Mouse (Mus musculus) cerebellum, adult 11 months (tissue): ENCODE measurements at regions not wholly inside any gene's neighbourhood (a gene's known extent, or its start where the extent isn't known, plus 50 kb on each side); places are given as distances from the start of the nearest gene placed in this dataset.

Experiments
- DNase-seq: peaks from one replicate; pipeline ENCODE4 v3.0.0; 2022

- no peak for DNase-seq
These were observed 94.8 kb downstream of the Rbm46 start for GRCm38 (mm10) chr3:82781464-82781863.

- DNase-seq, result no peak
These were observed 105.6 kb downstream of the Rbm46 start for GRCm38 (mm10) chr3:82770512-82771270.

GRCm38 (mm10) chr3:82767484-82767883 lies 108.8 kb downstream of the Rbm46 start:
- no peak for DNase-seq

- DNase-seq, result no peak
These were observed 116.3 kb downstream of the Rbm46 start for GRCm38 (mm10) chr3:82759946-82760345.

- DNase-seq, result no peak
These were observed 117.3 kb downstream of the Rbm46 start for GRCm38 (mm10) chr3:82758967-82759366.

- peak; percentile 35 for DNase-seq
These were observed 150.7 kb downstream of the Rbm46 start for GRCm38 (mm10) chr3:82725546-82725945.

- no peak for DNase-seq
These were observed 159.7 kb upstream of the Npy2r start for GRCm38 (mm10) chr3:82707628-82708027.

- no peak for DNase-seq
These were observed 144.2 kb upstream of the Npy2r start for GRCm38 (mm10) chr3:82692131-82692530.

GRCm38 (mm10) chr3:82656159-82656874 lies 108.4 kb upstream of the Npy2r start:
- DNase-seq, result no peak

GRCm38 (mm10) chr3:82652346-82652745 lies 104.5 kb upstream of the Npy2r start:
- no peak for DNase-seq

GRCm38 (mm10) chr3:82640052-82640451 lies 92.2 kb upstream of the Npy2r start:
- DNase-seq, result no peak

GRCm38 (mm10) chr3:82636666-82637065 lies 88.8 kb upstream of the Npy2r start:
- DNase-seq, result no peak

- DNase-seq, result no peak
These were observed 72.6 kb upstream of the Npy2r start for GRCm38 (mm10) chr3:82620418-82621003.

- DNase-seq, result no peak
These were observed 71.5 kb upstream of the Npy2r start for GRCm38 (mm10) chr3:82619371-82619770.

GRCm38 (mm10) chr3:82601880-82602279 lies 54.0 kb upstream of the Npy2r start:
- no peak for DNase-seq

GRCm38 (mm10) chr3:82598656-82599055 lies 50.8 kb upstream of the Npy2r start:
- no peak for DNase-seq
